Mouse (Mus musculus) bone marrow, adult 2 months (tissue): ENCODE results near the gene Gm28043. TPM values are rescaled to one million over a fixed set of nuclear protein-coding genes. Genes with fewer than 3 reads are reported as not detected.

Experiments
- H3K27ac ChIP-seq: fragments of 200-500 bp; 2 replicates; pipeline ENCODE4 v1.5.1; 2012; ENCODE audit warnings: low read depth, mild to moderate bottlenecking, control low read depth, inconsistent platforms, low read length; ENCODE audit not compliant: control insufficient read depth, poor library complexity, insufficient read depth
- H3K4me1 ChIP-seq: fragments of 200-500 bp; 2 replicates; pipeline ENCODE4 v1.6.1; 2011; ENCODE audit warnings: low read length; ENCODE audit not compliant: control insufficient read depth, insufficient read depth
- H3K4me3 ChIP-seq: fragments of 200-500 bp; replicated peaks from 2 replicates; pipeline ENCODE3; 2011; ENCODE audit warnings: mild to moderate bottlenecking, low read depth, low read length, control low read depth; ENCODE audit not compliant: control insufficient read depth
- CTCF ChIP-seq: fragments of 200-500 bp; IDR thresholded peaks from 2 replicates; pipeline ENCODE4 v1.5.1; 2011; ENCODE audit warnings: low read length, control low read depth; ENCODE audit not compliant: control insufficient read depth, insufficient read depth
- POLR2A ChIP-seq: fragments of 200-500 bp; IDR thresholded peaks from 2 replicates; pipeline ENCODE4 v1.6.1; 2011; ENCODE audit warnings: low read depth, mild to moderate bottlenecking, control low read depth, low read length, borderline replicate concordance; ENCODE audit not compliant: control insufficient read depth
- WGBS: fragments of 180-500 bp; shearing (Covaris S2); methylation state at CpG from one replicate; pipeline ENCODE4 v1.1.7; 2018; 5-methylcytosine and 5-hydroxymethylcytosine counted together
- polyA plus RNA-seq: library from polyadenylated mRNA; stranded (reverse); fragments of >200 nt; gene quantifications from 2 replicates; pipeline ENCODE4 v1.2.4, GENCODE M21; 2011; ENCODE audit warnings: low replicate concordance; ENCODE audit not compliant: missing spikeins, insufficient read depth, insufficient read length

The Gm28043 gene
- polyA plus RNA-seq, 1 experiment = 6.4 TPM

DNA sequence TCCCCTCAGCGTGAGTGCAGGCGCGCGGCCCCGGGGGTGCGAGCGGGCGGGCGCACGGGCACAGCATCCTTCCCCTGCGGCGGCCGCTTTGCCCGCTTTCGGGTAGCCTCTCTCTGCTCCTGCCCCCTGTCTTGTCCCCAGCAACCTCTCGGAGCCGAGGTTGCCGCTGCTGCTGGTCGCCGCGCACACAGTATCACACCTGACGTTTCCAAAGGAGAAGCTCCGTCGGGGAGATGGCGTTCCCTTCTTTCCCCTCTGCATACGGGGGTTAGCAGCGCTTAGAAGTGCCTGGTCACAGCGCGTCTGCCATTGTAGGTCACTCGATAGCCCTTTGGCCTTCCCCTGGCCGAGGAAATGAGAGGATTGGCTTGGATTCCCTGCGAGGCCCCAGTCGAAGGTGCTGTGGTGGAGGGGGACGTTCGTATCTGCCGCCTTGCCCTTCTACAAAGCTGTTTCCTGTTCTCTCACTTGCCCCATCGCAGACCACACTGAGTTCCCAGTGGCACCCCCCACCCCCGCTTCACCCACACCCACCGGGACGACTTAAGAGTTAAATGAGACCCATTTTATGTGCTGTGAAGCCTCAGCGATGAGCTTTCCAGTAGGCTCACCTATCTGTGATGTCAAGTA is 46.2 kb downstream of the Gm28043 start:
- peaks cover 3% of the 10 kb centered on the region for H3K4me1 ChIP-seq
- peak overlapping the region; percentile 98 for H3K27ac ChIP-seq
- H3K4me3 ChIP-seq = peak overlapping the region; percentile 90
- TF ChIP-seq CTCF (no peak), POLR2A (no peak)
- under 1% methylated on average over 41 of the region's 41 CpGs for WGBS

DNA sequence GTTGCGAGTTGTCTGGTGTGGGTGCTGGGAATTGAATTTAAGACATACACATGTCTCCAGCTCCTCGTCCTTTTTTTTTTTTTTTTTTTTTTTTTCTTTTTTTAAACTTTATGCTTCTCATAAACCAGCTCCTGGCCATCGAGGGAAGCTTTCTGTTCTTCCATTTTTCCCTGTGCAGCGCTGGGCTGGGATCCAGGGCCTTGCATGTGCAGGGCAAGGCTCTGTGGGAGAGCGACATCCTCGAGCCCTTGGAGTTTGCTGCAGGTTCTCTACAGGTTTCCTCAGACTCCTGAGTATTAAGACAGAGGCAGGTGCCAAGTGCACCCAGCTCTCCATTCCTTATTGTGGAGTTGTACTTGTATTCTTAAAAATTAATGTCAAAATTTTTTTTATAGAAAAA is 47.5 kb downstream of the Gm28043 start:
- TF ChIP-seq POLR2A = no peak
- no peak for TF ChIP-seq CTCF
- Histone ChIP-seq H3K4me3 (no peak overlapping the region), H3K27ac (no peak overlapping the region), H3K4me1 (peaks cover 3% of the 10 kb centered on the region)
- 86% methylated on average over 6 of the region's 6 CpGs for WGBS

DNA sequence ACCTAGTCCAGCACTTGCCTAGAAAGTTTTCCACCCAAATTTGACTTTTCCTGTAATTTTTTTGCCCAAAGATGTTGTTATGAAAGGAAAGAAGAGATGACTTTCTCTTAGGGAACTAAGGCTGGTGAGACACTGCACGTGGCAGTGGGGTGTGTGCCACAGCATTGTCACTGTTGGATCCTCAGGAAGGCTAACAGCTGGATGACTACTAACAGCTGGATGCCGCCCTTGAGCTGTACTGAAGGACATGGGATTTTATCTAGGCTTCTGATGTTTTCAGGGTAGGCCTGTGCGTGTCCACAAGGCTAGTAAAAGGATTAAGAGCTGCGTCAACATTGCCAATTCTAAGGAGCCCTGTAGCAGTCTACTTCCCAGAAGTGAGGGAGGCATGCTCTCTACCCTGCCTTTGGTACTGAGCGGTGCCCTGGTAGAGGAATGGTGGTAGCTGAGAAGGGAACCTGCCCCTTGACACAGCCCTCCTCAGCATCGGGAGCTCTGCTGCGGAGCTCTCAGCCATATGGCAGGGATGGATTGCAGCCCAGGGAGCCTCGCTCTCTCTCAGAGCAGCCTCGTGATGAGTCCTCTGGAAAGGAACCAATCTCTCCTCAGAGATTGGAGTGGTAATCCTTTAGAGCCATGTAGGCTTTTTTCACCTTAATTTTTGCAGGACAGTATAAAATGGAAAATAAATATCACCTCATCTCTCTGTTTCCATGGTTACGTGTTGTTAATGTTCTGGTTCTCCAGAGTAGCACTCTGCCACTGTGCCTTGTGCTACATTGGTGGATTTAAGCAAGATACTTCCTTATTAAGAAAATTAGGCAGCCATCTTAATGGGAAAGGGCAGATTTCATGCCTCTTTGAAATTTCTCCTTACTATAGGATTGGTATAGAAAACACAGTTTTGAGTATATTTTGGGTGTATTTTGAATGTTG is 53.6 kb downstream of the Gm28043 start:
- no peak for TF ChIP-seq POLR2A
- no peak for TF ChIP-seq CTCF
- no peak overlapping the region for H3K27ac ChIP-seq
- H3K4me3 ChIP-seq = no peak overlapping the region
- WGBS = 93% methylated on average over 10 of the region's 10 CpGs
- peaks cover 9% of the 10 kb centered on the region for H3K4me1 ChIP-seq

DNA sequence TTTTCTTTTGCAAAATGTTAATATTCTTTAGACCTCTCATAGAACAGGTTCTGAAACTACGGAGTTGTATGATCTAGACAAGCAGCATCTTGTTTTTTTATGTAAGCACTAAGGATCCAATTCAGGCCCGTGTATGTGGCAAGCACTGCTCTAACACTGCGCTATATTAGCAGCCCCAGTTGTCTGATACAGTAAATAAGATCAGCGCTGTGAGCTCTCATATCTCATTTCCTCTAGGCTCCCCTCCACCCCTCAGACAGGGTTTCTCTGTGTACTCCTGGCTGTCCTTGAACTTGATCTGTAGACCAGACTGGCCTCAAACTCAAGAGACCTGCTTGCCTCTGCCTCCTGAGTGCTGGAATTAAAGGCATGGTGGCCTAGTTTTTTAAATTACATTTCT is 54.4 kb downstream of the Gm28043 start:
- H3K4me3 ChIP-seq = no peak overlapping the region
- 0 out of 2 replicates have a peak overlapping the region, but pooled peaks have one; percentile 21 for H3K27ac ChIP-seq
- TF ChIP-seq POLR2A (no peak), CTCF (no peak)
- WGBS = 71% methylated on average over 4 of the region's 4 CpGs
- H3K4me1 ChIP-seq = peaks cover 11% of the 10 kb centered on the region

DNA sequence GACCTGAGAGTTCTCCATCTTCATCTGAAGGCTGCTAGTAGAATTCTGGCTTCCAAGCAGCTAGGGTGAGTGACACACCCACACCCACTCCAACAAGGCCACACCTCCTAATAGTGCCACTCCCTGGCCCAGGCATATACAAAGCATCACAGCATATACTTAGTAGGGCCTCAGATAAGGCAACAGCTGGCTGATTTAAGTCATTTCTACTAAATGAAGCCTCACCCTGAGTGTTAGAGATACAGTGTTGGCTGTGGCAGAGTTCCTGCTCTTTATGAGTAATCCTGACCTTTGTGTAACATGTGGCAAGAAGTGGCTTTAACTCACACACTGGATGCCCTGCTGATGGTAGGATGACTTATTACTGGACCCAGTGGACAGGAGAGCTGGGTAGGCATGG is 55.3 kb downstream of the Gm28043 start:
- no peak overlapping the region for H3K4me3 ChIP-seq

DNA sequence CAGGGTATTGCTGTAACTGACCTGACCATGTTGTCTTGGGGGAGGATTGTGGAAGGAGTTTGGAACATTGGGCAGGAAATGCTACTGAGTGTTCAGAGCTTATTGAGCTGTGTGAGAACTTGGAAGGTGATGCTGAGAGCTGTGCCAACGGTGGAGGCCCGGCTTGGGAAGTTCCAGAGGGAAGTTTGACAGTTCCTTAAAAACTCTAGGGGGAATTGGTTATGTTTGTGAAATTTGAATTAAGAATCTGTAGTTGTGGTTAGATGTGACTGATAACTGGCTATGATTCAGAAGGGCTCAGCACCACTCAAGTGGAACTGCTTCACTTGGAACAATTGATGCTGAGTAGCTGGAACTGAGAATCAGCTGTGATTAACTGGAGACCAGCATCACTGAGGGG is 56.3 kb downstream of the Gm28043 start:
- H3K27ac ChIP-seq = no peak overlapping the region
- 66% methylated on average over 2 of the region's 2 CpGs for WGBS
- H3K4me3 ChIP-seq = no peak overlapping the region
- H3K4me1 ChIP-seq = peaks cover 10% of the 10 kb centered on the region; the same call in 1 of the 2 replicates
- TF ChIP-seq CTCF (no peak), POLR2A (no peak)

More for the DNA sequence above, 55.3 kb downstream of the Gm28043 start:
- Histone ChIP-seq H3K4me1 (peaks cover 10% of the 10 kb centered on the region), H3K27ac (0 out of 2 replicates have a peak overlapping the region, but pooled peaks have one; percentile 23)
- TF ChIP-seq POLR2A (no peak), CTCF (no peak)

DNA sequence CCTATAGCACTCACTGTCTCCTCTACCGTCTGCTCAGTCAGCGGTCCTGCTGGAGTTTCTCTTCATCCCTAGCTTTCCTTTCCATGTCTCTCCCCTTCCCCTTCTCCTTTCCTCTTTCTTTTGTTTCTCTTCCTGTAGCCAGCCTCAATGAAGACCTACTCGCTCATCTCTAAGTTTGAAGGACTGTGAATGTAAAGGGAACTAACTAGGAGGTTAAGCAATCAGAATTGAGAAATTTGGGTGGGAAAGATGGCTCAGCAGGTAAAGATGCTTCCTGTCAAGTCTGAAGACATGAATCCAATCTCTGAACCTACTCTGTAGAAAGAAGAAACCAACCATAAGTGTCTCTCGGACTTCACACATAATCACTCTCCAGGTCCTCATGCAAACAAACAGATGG is 58.6 kb downstream of the Gm28043 start:
- 61% methylated on average over 4 of the region's 4 CpGs for WGBS
- H3K4me1 ChIP-seq = peaks cover 11% of the 10 kb centered on the region
- no peak for TF ChIP-seq POLR2A
- no peak for TF ChIP-seq CTCF
- H3K27ac ChIP-seq = peak overlapping the region; percentile 89
- no peak overlapping the region for H3K4me3 ChIP-seq

DNA sequence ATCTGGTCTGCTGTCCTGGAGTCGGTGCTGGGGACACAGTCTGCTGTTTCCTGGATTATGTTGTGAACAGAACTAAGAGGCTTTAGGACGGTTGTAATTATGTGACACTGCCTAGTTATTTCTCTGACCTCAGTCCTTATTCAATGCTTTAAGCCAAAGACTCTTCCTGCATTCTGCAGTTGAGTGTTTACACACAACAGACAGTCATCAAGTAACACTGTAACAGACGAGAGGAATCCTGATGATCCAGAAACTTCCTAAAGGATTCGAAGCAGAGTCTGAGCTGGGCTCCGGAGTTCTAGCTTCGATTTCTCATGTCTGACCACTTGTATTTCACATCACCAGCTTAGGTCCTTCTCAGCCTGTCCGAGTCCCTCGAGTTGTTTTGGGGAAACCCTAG is 63.9 kb downstream of the Gm28043 start:
- Histone ChIP-seq H3K4me3 (no peak overlapping the region), H3K27ac (peak overlapping the region; percentile 26; the same call in 1 of the 2 replicates), H3K4me1 (peaks cover 8% of the 10 kb centered on the region)
- WGBS = 85% methylated on average over 8 of the region's 8 CpGs
- no peak for TF ChIP-seq CTCF
- TF ChIP-seq POLR2A = no peak
